Mouse (Mus musculus): ENCODE measurements around the gene Cdiptos. TPM values are rescaled to one million over a fixed set of nuclear protein-coding genes. Genes with fewer than 3 reads are reported as not detected.

The Cdiptos gene
- polyA plus RNA-seq, 1 experiment from 2014 or later, result 1.3 TPM

GRCm38 (mm10) chr7:126928384-126929037 is 47.4 kb downstream of the Cdiptos start, which contains the start of gene Kctd13:
Kctd13 (plus strand) TSS chr7:126928879.
- H3K27me3 ChIP-seq, result no peaks in the 10 kb centered on the region
- in situ Hi-C loops (cut with MboI; ENCODE audit: low pct_unique_long_range_greater_than_20kb), result no loop called here
- POLR2A ChIA-PET, result interaction anchor here (0.6 to 0.7 kb wide), 2 partner anchors 29 to 188 kb away, joined by 4 to 5 read pairs; no protein-coding TSS in a partner anchor
- DNase-seq (ENCODE audit: low read depth, low spot score) (peak; percentile 30), ATAC-seq (peak; percentile 78)
- CTCF ChIA-PET, result interaction anchor here (0.9 kb wide), 1 partner anchor 10 kb away, joined by 3 read pairs; no protein-coding TSS in a partner anchor
- TF ChIP-seq CTCF (IDR thresholded peaks at IDR 0.05), result no peak

GRCm38 (mm10) chr7:126926299-126926698 is 49.6 kb downstream of the Cdiptos start:
- CTCF ChIA-PET, result no interaction called here
- POLR2A ChIA-PET, result interaction anchor here (0.6 kb wide), 1 partner anchor 29 kb away, joined by 4 read pairs; no protein-coding TSS in a partner anchor
- no peaks in the 10 kb centered on the region for H3K27me3 ChIP-seq
- ATAC-seq (no peak), DNase-seq (ENCODE audit: low read depth, low spot score) (no peak)
- in situ Hi-C loops (cut with MboI; ENCODE audit: low pct_unique_long_range_greater_than_20kb), result no loop called here
- no peak for TF ChIP-seq CTCF (IDR thresholded peaks at IDR 0.05)

GRCm38 (mm10) chr7:126923999-126924398 is 51.9 kb downstream of the Cdiptos start:
- in situ Hi-C loops (cut with MboI; ENCODE audit: low pct_unique_long_range_greater_than_20kb), result no loop called here
- ChIA-PET CTCF (no interaction called here), POLR2A (no interaction called here)
- no peak for ATAC-seq
- H3K27me3 ChIP-seq, result no peaks in the 10 kb centered on the region
- DNase-seq (ENCODE audit: low read depth, low spot score), result no peak
- TF ChIP-seq CTCF (IDR thresholded peaks at IDR 0.05), result no peak

- TF ChIP-seq CTCF (IDR thresholded peaks at IDR 0.05), result no peak
- POLR2A ChIA-PET, result no interaction called here
- no peaks in the 10 kb centered on the region for H3K27me3 ChIP-seq
- CTCF ChIA-PET, result no interaction called here
- DNase-seq (ENCODE audit: low read depth, low spot score), result no peak
- no peak for ATAC-seq
- in situ Hi-C loops (cut with MboI; ENCODE audit: low pct_unique_long_range_greater_than_20kb), result no loop called here
Measured at GRCm38 (mm10) chr7:126922624-126923060, 53.3 kb downstream of the Cdiptos start, which contains the start of gene Tmem219. Tmem219 (minus strand) TSS chr7:126922917.

Other genes starting within 250 kb of the Cdiptos start
- 122 TPM for gene Mapk3, start 216.5 kb downstream of the Cdiptos start, polyA plus RNA-seq (2021)
- 3.0 TPM for gene Gdpd3, start 209.8 kb downstream of the Cdiptos start, polyA plus RNA-seq (2021)
- 109 TPM for gene Ypel3, start 199.1 kb downstream of the Cdiptos start, polyA plus RNA-seq (2021)
- 0.49 TPM for gene Tbx6, start 194.6 kb downstream of the Cdiptos start, polyA plus RNA-seq (2021)
- 94.3 TPM for gene Ppp4c, start 183.6 kb downstream of the Cdiptos start, polyA plus RNA-seq (2021)
- gene Fam57b, start 178.4 kb downstream of the Cdiptos start, polyA plus RNA-seq (2021), result 1.3 TPM
- not detected for gene 4930451I11Rik, start 144.5 kb downstream of the Cdiptos start, polyA plus RNA-seq (2021)
- not detected for gene Doc2a, start 128.7 kb downstream of the Cdiptos start, polyA plus RNA-seq (2021)
- 58.5 TPM for gene Hirip3, start 114.1 kb downstream of the Cdiptos start, polyA plus RNA-seq (2021)
- 67.7 TPM for gene Ino80e, start 113.7 kb downstream of the Cdiptos start, polyA plus RNA-seq (2021)
- 66.0 TPM for gene Taok2, start 91.4 kb downstream of the Cdiptos start, polyA plus RNA-seq (2021)
- 48.0 TPM for gene Tmem219, start 53.2 kb downstream of the Cdiptos start, polyA plus RNA-seq (2021)
- 14.0 TPM for gene Kctd13, start 47.2 kb downstream of the Cdiptos start, polyA plus RNA-seq (2021)
- gene Asphd1, start 26.5 kb downstream of the Cdiptos start, polyA plus RNA-seq (2021), result not detected
- gene Sez6l2, start 25.5 kb downstream of the Cdiptos start, polyA plus RNA-seq (2021), result 0.08 TPM
- 143 TPM for gene Cdipt, start 184 bp downstream of the Cdiptos start, polyA plus RNA-seq (2021)
- gene Mvp, start 38.5 kb upstream of the Cdiptos start, polyA plus RNA-seq (2021), result 104 TPM
- 0.33 TPM for gene Pagr1b, start 40.4 kb upstream of the Cdiptos start, polyA plus RNA-seq (2021)
- gene Pagr1a, start 41.3 kb upstream of the Cdiptos start, polyA plus RNA-seq (2021), result 17.5 TPM
- 39.5 TPM for gene Gm42742, start 45.0 kb upstream of the Cdiptos start, polyA plus RNA-seq (2021)
- gene Prrt2, start 45.1 kb upstream of the Cdiptos start, polyA plus RNA-seq (2021), result 0.36 TPM
- gene Maz, start 50.9 kb upstream of the Cdiptos start, polyA plus RNA-seq (2021), result 139 TPM
- gene Kif22, start 66.4 kb upstream of the Cdiptos start, polyA plus RNA-seq (2021), result 47.3 TPM
- not detected for gene Zg16, start 111.2 kb upstream of the Cdiptos start, polyA plus RNA-seq (2021)
- gene AI467606, start 115.3 kb upstream of the Cdiptos start, polyA plus RNA-seq (2021), result 0.71 TPM
- not detected for gene Qprt, start 146.1 kb upstream of the Cdiptos start, polyA plus RNA-seq (2021)
- 0.21 TPM for gene Spn, start 161.7 kb upstream of the Cdiptos start, polyA plus RNA-seq (2021)
- 66.6 TPM for gene Cd2bp2, start 220.0 kb upstream of the Cdiptos start, polyA plus RNA-seq (2021)
- 51.7 TPM for gene Tbc1d10b, start 232.4 kb upstream of the Cdiptos start, polyA plus RNA-seq (2021)
- 6.9 TPM for gene Mylpf, start 232.8 kb upstream of the Cdiptos start, polyA plus RNA-seq (2021)